Mouse (Mus musculus): ENCODE data around the gene 4933417A18Rik.
"Not testable (repeated sequence)": the region's sequence is repeated elsewhere in the genome, so short reads cannot be mapped to it uniquely, and the experiment has no call there.

DNA sequence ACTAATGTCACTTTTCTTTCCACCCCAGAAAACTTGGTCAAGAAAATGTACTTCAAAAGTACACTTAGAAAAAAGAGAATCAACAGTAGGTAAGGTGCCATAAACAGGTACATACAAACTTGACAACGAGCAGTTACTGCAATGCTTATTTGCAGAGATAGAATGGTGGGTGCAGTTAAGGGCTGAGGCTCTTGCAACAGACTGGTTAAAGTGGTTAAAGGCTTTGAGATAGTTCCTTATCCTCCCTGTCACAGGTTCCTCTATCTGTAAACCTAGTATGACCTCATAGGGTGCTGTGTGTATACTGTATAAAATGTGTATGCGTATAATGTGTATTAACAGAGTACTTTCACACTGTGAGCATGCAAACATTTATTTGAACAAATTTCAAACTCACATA is 27.2 kb downstream of the 4933417A18Rik start:
- not testable (repeated sequence) for TF ChIP-seq CTCF (conservative IDR thresholded peaks at IDR 0.05; ENCODE audit: insufficient read depth, insufficient read length, low read depth, low read length); POLR2A (IDR thresholded peaks at IDR 0.05; ENCODE audit: low read depth, low read length)

Measured in kidney, adult 2 months (tissue).